Mouse (Mus musculus) kidney, adult 2 months (tissue): Measurements from ENCODE around the gene Lsm8.

ENCODE experiments used
- CTCF ChIP-seq: fragments of 200-500 bp; conservative IDR thresholded peaks from 2 replicates; pipeline ENCODE4 v1.5.1; 2011; ENCODE audit warnings: low read depth, mild to moderate bottlenecking, control low read depth, low read length, moderate library complexity, mixed read lengths; ENCODE audit not compliant: insufficient read depth, insufficient read length
- POLR2A ChIP-seq: fragments of 200-500 bp; IDR thresholded peaks from one replicate; pipeline ENCODE4 v1.6.1; 2011; ENCODE audit warnings: low read depth, low read length, control low read depth

DNA sequence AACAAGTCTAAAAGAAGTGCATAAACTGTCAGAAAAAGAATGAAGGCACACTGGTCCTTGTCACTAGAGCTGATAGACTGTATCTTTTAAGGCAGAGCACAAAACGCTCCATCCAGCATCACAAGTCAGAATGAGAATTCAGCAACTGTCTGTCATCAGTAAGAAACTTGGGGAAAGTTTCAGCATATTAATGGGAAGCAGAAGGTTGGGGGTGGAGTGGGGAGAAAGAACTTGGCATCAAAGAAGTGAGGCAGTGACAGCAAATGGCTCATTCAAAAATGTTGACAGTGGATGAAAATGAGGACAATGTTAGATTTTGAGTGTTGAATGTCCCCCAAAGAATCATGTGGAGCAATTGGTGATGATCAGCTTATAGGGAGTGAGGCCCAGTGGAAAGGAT is 15.4 kb upstream of the Lsm8 start:
- TF ChIP-seq POLR2A (no peak), CTCF (no peak)
